In the genomic region with DNA sequence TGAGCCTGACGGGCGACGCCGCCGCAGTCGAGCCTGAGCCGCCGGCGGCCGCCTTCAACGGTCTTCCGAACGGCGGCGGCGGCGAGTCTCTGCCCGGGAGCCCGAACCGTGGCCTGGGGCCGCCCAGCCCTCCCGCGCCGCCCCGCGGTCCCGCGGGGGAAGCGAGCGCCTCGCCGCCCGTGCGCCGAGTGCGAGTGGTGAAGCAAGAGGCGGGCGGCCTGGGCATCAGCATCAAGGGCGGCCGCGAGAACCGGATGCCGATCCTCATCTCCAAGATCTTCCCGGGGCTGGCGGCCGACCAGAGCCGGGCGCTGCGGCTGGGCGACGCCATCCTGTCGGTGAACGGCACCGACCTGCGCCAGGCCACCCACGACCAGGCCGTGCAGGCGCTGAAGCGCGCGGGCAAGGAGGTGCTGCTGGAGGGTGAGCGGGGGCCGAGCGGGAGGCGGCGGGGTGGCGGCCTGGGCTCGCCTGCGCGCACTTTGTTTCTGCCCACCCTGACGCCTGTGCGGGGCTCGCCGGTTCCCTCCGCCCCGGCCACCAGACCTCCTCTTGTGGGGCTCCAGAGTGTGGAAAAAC, we compare ENCODE assay signal across 8 mouse cellular contexts. TPM values are rescaled to one million over a fixed set of nuclear protein-coding genes. Genes with fewer than 3 reads are reported as not detected.
DNase-seq lines count a peak whose midpoint lies in the region; ATAC-seq and TF ChIP-seq lines count a peak whose summit lies in the region.

No protein-coding gene starts in this region.

- ATAC-seq in heart, embryonic 12.5 days (ENCODE audit: insufficient number of reproducible peaks, low FRiP score), result peak; percentile 47
- ATAC-seq in kidney, embryonic 15.5 days (replicated peaks; ENCODE audit: low FRiP score), result peak; percentile 65
- ATAC-seq in liver, embryonic 16.5 days (ENCODE audit: low read depth), result peak; percentile 63
- peak; percentile 71 for ATAC-seq in neural tube, embryonic 12.5 days (ENCODE audit: low FRiP score, low read depth)
- peak; percentile 70 for ATAC-seq in stomach, postnatal 0 days (ENCODE audit: low FRiP score, low TSS enrichment)

- peaks cover 26% of the 10 kb centered on the region for H3K4me1 ChIP-seq in heart, embryonic 12.5 days (replicated peaks)
- peaks cover 40% of the 10 kb centered on the region for H3K4me1 ChIP-seq in kidney, embryonic 15.5 days
- peaks cover 2% of the 10 kb centered on the region for H3K4me1 ChIP-seq in liver, embryonic 16.5 days (ENCODE audit: control insufficient read depth, low read depth, low read length)
- H3K4me1 ChIP-seq in neural tube, embryonic 12.5 days, result peaks cover 18% of the 10 kb centered on the region
- peaks cover 9% of the 10 kb centered on the region; the same call in 1 of the 2 replicates for H3K4me1 ChIP-seq in stomach, postnatal 0 days (replicated peaks; ENCODE audit: control insufficient read depth, insufficient read depth)

- H3K4me2 ChIP-seq in heart, embryonic 12.5 days, result peak overlapping the region; percentile 85
- H3K4me2 ChIP-seq in kidney, embryonic 15.5 days, result peak overlapping the region; percentile 84
- H3K4me2 ChIP-seq in liver, embryonic 16.5 days (ENCODE audit: low read depth, low read length), result peak overlapping the region; percentile 82
- peak overlapping the region; percentile 81 for H3K4me2 ChIP-seq in neural tube, embryonic 12.5 days (replicated peaks)
- peak overlapping the region; percentile 80 for H3K4me2 ChIP-seq in stomach, postnatal 0 days (replicated peaks; ENCODE audit: low read depth)

- H3K9ac ChIP-seq in heart, embryonic 12.5 days, result peak overlapping the region; percentile 94
- H3K9ac ChIP-seq in kidney, embryonic 15.5 days, result peak overlapping the region; percentile 96
- peak overlapping the region; percentile 70 for H3K9ac ChIP-seq in liver, embryonic 16.5 days (ENCODE audit: low read depth, low read length)
- peak overlapping the region; percentile 89 for H3K9ac ChIP-seq in neural tube, embryonic 12.5 days
- peak overlapping the region; percentile 94 for H3K9ac ChIP-seq in stomach, postnatal 0 days (ENCODE audit: low read length)

- no peaks in the 10 kb centered on the region for H3K36me3 ChIP-seq in heart, embryonic 12.5 days
- H3K36me3 ChIP-seq in kidney, embryonic 15.5 days, result no peaks in the 10 kb centered on the region
- no peaks in the 10 kb centered on the region for H3K36me3 ChIP-seq in liver, embryonic 16.5 days (ENCODE audit: control insufficient read depth, insufficient read depth)
- H3K36me3 ChIP-seq in neural tube, embryonic 12.5 days, result no peaks in the 10 kb centered on the region
- H3K36me3 ChIP-seq in stomach, postnatal 0 days (ENCODE audit: control insufficient read depth, insufficient read depth, low read length), result no peaks in the 10 kb centered on the region

- DNase-seq in 3134 (ENCODE audit: extremely low read depth, insufficient read length, low spot score), result peak; percentile 66
- DNase-seq in adipocyte (ENCODE audit: low spot score), result peak; percentile 65
- DNase-seq in embryo, embryonic 10.5 days (ENCODE audit: low spot score), result peak; percentile 58
- peak; percentile 58 for DNase-seq in stomach, postnatal 0 days (ENCODE audit: low spot score)

- no peaks in the 10 kb centered on the region for H3K27me3 ChIP-seq in heart, embryonic 12.5 days (replicated peaks)
- no peaks in the 10 kb centered on the region for H3K27me3 ChIP-seq in kidney, embryonic 15.5 days
- H3K27me3 ChIP-seq in liver, embryonic 16.5 days (ENCODE audit: control insufficient read depth, insufficient read depth, low read depth, low read length), result peaks cover 30% of the 10 kb centered on the region
- peaks cover 12% of the 10 kb centered on the region; the same call in 1 of the 2 replicates for H3K27me3 ChIP-seq in neural tube, embryonic 12.5 days (replicated peaks)
- no peaks in the 10 kb centered on the region for H3K27me3 ChIP-seq in stomach, postnatal 0 days (ENCODE audit: control insufficient read depth, insufficient read depth, low read length)

- peak overlapping the region; percentile 84 for H3K27ac ChIP-seq in heart, embryonic 12.5 days (ENCODE audit: poor library complexity, severe bottlenecking)
- peak overlapping the region; percentile 94 for H3K27ac ChIP-seq in kidney, embryonic 15.5 days
- H3K27ac ChIP-seq in liver, embryonic 16.5 days (ENCODE audit: low read length), result 0 out of 2 replicates have a peak overlapping the region, but pooled peaks have one; percentile 1
- peak overlapping the region; percentile 72 for H3K27ac ChIP-seq in neural tube, embryonic 12.5 days
- H3K27ac ChIP-seq in stomach, postnatal 0 days (replicated peaks), result peak overlapping the region; percentile 96

- no peak for TF ChIP-seq EP300 in stomach, postnatal 0 days (optimal IDR thresholded peaks at IDR 0.05)

- peak overlapping the region; percentile 73 for H3K4me3 ChIP-seq in heart, embryonic 12.5 days
- peak overlapping the region; percentile 94 for H3K4me3 ChIP-seq in kidney, embryonic 15.5 days (replicated peaks)
- H3K4me3 ChIP-seq in liver, embryonic 16.5 days (ENCODE audit: low read depth, low read length), result peak overlapping the region; percentile 70
- H3K4me3 ChIP-seq in neural tube, embryonic 12.5 days, result peak overlapping the region; percentile 88
- peak overlapping the region; percentile 94 for H3K4me3 ChIP-seq in stomach, postnatal 0 days (ENCODE audit: low read depth, low read length)

- WGBS in heart, embryonic 12.5 days, result under 1% methylated on average over 57 of the region's 76 CpGs
- under 1% methylated on average over 72 of the region's 76 CpGs for WGBS in kidney, embryonic 15.5 days
- WGBS in liver, embryonic 16.5 days (ENCODE audit: insufficient replicate concordance), result under 1% methylated on average over 76 of the region's 76 CpGs
- WGBS in neural tube, embryonic 12.5 days, result under 1% methylated on average over 76 of the region's 76 CpGs
- WGBS in stomach, postnatal 0 days, result under 1% methylated on average over 63 of the region's 76 CpGs

- H3K9me3 ChIP-seq in heart, embryonic 12.5 days (replicated peaks), result no peaks in the 10 kb centered on the region
- no peaks in the 10 kb centered on the region for H3K9me3 ChIP-seq in kidney, embryonic 15.5 days (replicated peaks)
- no peaks in the 10 kb centered on the region for H3K9me3 ChIP-seq in liver, embryonic 16.5 days (replicated peaks; ENCODE audit: control insufficient read depth, low read length)
- no peaks in the 10 kb centered on the region for H3K9me3 ChIP-seq in neural tube, embryonic 12.5 days
- H3K9me3 ChIP-seq in stomach, postnatal 0 days (ENCODE audit: control insufficient read depth, low read length), result no peaks in the 10 kb centered on the region

- no peak for TF ChIP-seq CTCF in stomach, postnatal 0 days (IDR thresholded peaks at IDR 0.05; ENCODE audit: low read depth)

RNA-seq across cellular contexts. Expression of a gene that starts 0.4 kb away (rescaled TPM):
- polyA plus RNA-seq in heart, embryonic 12.5 days (2016; fragmentation: Nextera tagmentation; extraction: Ambion mirVana), result 11.5 and 12.2 TPM in 2 replicates
- 15.6 and 16.4 TPM in 2 replicates for polyA plus RNA-seq in kidney, embryonic 15.5 days (2015; fragmentation: Nextera tagmentation; extraction: Ambion mirVana)
- polyA plus RNA-seq in liver, embryonic 16.5 days (2015; fragmentation: Nextera tagmentation; extraction: Ambion mirVana), result 1.0 and 1.3 TPM in 2 replicates
- 9.6 TPM in 2 replicates for polyA plus RNA-seq in neural tube, embryonic 12.5 days (2016; fragmentation: Nextera tagmentation; extraction: Ambion mirVana)
- 9.1 and 10.2 TPM in 2 replicates for polyA plus RNA-seq in stomach, postnatal 0 days (2015; fragmentation: Nextera tagmentation; extraction: Ambion mirVana)

RNA-seq across cellular contexts. Expression of a gene that starts 42.6 kb away (rescaled TPM):
- polyA plus RNA-seq in heart, embryonic 12.5 days (2016; fragmentation: Nextera tagmentation; extraction: Ambion mirVana), result 46.6 and 47.0 TPM in 2 replicates
- polyA plus RNA-seq in kidney, embryonic 15.5 days (2015; fragmentation: Nextera tagmentation; extraction: Ambion mirVana), result 85.8 and 86.4 TPM in 2 replicates
- 26.1 and 27.7 TPM in 2 replicates for polyA plus RNA-seq in liver, embryonic 16.5 days (2015; fragmentation: Nextera tagmentation; extraction: Ambion mirVana)
- 48.5 and 53.4 TPM in 2 replicates for polyA plus RNA-seq in neural tube, embryonic 12.5 days (2016; fragmentation: Nextera tagmentation; extraction: Ambion mirVana)
- polyA plus RNA-seq in stomach, postnatal 0 days (2015; fragmentation: Nextera tagmentation; extraction: Ambion mirVana), result 30.4 and 33.7 TPM in 2 replicates

Comparison
In these comparisons a context has a peak if more than half of its experiments do, and no peak if none do; other contexts are left out.
1. Peak in every context shown above with its lines: DNase-seq, ATAC-seq, H3K4me3 ChIP-seq and H3K27ac ChIP-seq.
2. H3K27ac ChIP-seq: peak in every context shown above with its lines; median percentile 96 in stomach, postnatal 0 days; 94 in kidney, embryonic 15.5 days; 84 in heart, embryonic 12.5 days; 72 in neural tube, embryonic 12.5 days; 1 in liver, embryonic 16.5 days.